Mouse (Mus musculus) cortical plate, adult 2 months (tissue): Measurements from ENCODE around the gene Lrrn4cl. TPM values are rescaled to one million over a fixed set of nuclear protein-coding genes. Genes with fewer than 3 reads are reported as not detected.

Experiments
- H3K27ac ChIP-seq: fragments of 200-500 bp; 2 replicates; pipeline ENCODE4 v1.5.1; 2012; ENCODE audit warnings: low read length, control low read depth, inconsistent platforms; ENCODE audit not compliant: insufficient read depth
- H3K4me1 ChIP-seq: fragments of 200-500 bp; 2 replicates; pipeline ENCODE4 v1.6.1; 2011; ENCODE audit warnings: low read length; ENCODE audit not compliant: control insufficient read depth, insufficient read depth
- H3K4me3 ChIP-seq: fragments of 200-500 bp; 2 replicates; pipeline ENCODE4 v1.5.1; 2011; ENCODE audit warnings: mild to moderate bottlenecking, low read length, control low read depth; ENCODE audit not compliant: insufficient read depth
- CTCF ChIP-seq: fragments of 200-500 bp; IDR thresholded peaks from 2 replicates; pipeline ENCODE4 v1.5.1; 2011; ENCODE audit warnings: mild to moderate bottlenecking, control low read depth, low read length; ENCODE audit not compliant: insufficient read depth; ENCODE audit errors: extremely low read depth
- POLR2A ChIP-seq: fragments of 200-500 bp; IDR thresholded peaks from 2 replicates; pipeline ENCODE4 v1.6.1; 2011; ENCODE audit warnings: mild to moderate bottlenecking, low read length, control low read depth; ENCODE audit not compliant: insufficient read depth; ENCODE audit errors: extremely low read depth
- polyA plus RNA-seq: library from polyadenylated mRNA; depleted of rRNA; stranded (reverse); fragments of >200 nt; gene quantifications from 2 replicates; pipeline ENCODE4 v1.2.3, GENCODE M21; 2012

Lrrn4cl gene
- polyA plus RNA-seq, 1 experiment, result 1.3 TPM

DNA sequence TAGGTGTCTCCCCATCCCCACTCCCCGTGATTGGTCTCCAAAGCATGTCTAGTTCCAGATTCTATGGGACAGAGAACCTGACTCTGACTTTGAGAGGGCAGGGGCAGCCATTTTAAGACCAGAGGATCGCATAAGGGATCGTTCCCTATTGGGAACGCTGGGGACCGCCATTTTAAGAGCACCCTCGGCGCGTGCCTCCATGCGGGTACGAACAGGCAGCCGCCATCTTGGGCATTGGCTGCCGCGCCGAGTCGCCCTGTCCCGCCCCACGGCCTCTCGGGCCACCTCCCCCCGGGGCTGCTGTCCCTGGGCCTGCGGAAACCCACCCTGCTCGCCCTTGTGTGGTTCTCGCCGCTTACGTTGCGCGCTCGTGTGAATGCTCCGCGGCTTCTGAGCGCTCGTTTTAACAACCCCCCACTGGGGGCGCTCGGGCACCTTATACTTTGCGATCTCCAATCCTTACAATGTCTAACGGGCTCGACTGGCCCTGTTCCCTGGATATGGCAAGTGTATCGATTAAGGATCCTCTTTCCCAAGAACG, 13.2 kb upstream of the Lrrn4cl start, which contains the start of gene Bscl2:
Gene Bscl2, plus strand, starts transcription at position 217 of the 541 bp plus-strand sequence.
- H3K4me1 ChIP-seq, result peaks cover 2% of the 10 kb centered on the region; the same call in 1 of the 2 replicates

DNA sequence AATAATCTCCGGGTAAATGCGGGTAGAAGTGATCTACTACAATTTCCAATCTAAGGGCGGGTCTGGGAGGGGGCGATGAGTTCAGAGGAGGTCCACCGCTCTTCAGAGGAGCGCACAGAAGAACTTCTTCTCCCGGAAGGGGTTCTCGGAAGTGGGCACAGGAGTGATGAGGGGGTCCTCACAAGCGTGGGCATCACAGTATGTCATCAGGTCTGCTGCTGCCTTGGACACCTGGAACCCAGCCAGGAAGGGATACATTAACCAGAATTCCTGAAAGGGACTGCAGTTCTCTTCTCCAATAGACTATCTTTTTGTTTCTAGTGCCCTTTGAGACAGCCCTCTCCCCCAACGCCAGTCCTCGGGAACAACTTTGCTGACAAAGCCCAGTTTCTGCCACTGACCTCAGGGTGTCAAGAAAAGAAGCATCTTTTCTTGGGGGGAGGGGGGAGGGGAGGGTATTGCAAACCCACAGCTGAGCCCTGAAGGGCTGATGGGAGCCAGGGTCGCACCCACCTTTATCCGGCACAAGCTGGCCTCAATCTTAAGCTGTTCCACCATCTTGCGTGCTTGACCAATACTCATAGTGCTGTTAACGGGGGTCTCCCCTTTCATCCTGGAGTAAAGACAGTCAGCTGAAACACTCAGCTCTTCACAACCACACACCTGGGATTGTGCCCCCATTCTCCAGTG, 12.4 kb upstream of the Lrrn4cl start:
- H3K4me1 ChIP-seq, result peaks cover 2% of the 10 kb centered on the region; the same call in 1 of the 2 replicates

More for the DNA sequence above, 13.2 kb upstream of the Lrrn4cl start, which contains the start of gene Bscl2:
- Histone ChIP-seq H3K4me3 (peak within 1 kb of the TSS; percentile 68), H3K27ac (peak within 1 kb of the TSS; percentile 96)
- TF ChIP-seq CTCF, result no peak; the same call in 1 of the 2 replicates
- peak; percentile 48 for TF ChIP-seq POLR2A

DNA sequence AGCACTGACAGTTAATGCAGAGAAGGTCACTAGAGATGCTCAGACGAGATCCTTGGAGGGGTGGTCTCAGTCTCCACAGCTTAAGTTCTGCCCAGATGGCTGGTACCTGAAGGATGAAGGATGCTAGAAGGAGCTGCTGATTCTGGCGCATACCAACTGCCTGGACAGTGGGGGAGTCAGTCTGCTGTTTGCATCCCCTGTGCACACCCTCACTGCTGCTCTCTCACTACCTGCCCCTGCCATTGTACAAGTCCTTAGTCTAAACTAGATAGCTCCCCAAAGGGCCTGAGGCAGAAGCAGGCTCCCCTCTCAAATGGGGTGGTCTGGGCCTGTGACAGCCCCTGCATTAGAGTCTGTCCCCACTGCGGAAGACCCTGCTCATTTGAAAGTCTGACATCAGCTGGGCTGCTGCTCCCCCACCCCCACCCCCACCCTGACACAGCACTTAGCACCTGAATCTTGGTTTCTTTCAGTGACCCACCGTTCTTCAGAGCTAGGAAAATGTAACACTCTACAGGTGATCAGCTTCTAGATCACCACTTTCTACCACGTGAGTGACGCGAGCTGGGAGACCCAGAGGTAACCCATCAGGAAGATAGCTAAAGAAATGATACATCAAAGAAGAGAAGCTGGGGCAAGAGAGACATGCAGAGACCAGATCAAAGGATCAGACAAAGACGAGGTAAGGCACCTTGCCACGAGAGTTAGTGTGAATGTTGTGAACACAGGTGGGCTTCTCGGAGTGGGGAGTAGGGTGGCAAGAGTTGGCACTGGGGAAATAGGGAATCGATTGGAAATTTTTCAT, 11.3 kb upstream of the Lrrn4cl start, which contains the start of gene Gng3:
Gene Gng3, minus strand, starts transcription at position 92 of the 805 bp plus-strand sequence.
- TF ChIP-seq CTCF (no peak), POLR2A (peak; percentile 97)

More for the DNA sequence above, 12.4 kb upstream of the Lrrn4cl start:
- Histone ChIP-seq H3K27ac (peak overlapping the region; percentile 96), H3K4me3 (peak overlapping the region; percentile 68)
- TF ChIP-seq POLR2A (no peak; the same call in 1 of the 2 replicates), CTCF (no peak)

DNA sequence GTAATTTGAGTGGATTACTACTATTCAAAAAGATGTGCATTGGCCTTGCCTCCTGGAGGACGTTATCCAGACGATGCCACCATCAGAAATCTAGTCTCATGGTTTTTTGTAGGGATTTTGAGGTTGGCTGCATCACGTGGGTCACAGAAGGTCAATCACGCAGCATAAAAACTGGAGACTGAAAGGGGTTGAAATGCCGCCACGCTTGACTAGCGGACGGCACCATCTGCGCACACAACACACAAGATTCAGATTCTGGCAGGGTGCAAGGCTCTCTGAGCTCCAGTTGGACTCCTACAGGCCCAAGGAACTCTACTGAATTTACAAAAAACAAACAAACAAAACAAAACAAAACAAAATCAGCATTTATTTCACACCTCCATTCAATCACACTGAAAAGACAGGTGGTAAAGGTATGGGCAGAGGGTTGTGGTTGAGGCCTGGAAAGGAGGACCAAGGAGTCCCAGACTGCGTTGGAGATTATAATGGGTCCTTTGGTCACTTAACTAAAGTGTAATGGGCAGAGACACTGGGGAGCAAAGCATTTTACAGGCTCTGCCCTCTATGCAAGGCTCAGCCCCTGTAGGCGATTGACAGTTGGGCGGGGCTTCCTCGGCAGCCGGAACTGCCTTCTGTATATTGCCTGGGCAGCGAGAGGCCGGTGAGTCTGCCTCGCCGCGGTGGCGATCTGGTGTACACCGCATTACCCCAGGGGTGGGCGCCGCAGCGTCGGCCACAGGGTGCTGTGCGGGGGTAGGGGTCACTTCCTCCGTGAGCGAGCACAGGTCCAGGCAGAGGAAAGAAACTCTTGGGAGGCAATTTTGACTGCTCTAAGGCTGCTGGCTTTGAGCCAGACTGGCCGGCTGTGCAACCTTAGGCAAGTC, 10.4 kb upstream of the Lrrn4cl start:
- Histone ChIP-seq H3K4me1 (peaks cover 2% of the 10 kb centered on the region; the same call in 1 of the 2 replicates), H3K4me3 (peak overlapping the region; percentile 68), H3K27ac (peak overlapping the region; percentile 74)
- TF ChIP-seq CTCF (no peak), POLR2A (peak; percentile 74)

More for the DNA sequence above, 11.3 kb upstream of the Lrrn4cl start, which contains the start of gene Gng3:
- Histone ChIP-seq H3K4me3 (peak within 1 kb of the TSS; percentile 68), H3K27ac (peak within 1 kb of the TSS; percentile 96), H3K4me1 (peaks cover 2% of the 10 kb centered on the region; the same call in 1 of the 2 replicates)

DNA sequence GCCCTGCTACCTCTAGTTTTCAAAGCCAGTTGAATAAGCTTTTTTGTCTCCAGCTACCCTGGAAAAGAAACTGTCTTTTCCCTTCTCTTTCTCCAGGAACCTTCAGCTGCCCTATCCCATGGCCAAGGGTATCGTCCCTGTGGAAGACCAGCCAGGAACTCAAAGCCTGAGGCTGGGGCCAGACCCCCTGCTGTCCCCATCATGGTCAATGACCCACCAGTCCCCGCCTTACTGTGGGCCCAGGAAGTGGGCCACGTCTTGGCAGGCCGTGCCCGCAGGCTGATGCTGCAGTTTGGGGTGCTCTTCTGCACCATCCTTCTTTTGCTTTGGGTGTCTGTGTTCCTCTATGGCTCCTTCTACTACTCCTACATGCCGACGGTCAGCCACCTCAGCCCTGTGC, 9.6 kb upstream of the Lrrn4cl start:
- no peak for TF ChIP-seq CTCF
- TF ChIP-seq POLR2A, result no peak
- Histone ChIP-seq H3K27ac (no peak overlapping the region), H3K4me3 (peak overlapping the region; percentile 68), H3K4me1 (peaks cover 2% of the 10 kb centered on the region; the same call in 1 of the 2 replicates)

DNA sequence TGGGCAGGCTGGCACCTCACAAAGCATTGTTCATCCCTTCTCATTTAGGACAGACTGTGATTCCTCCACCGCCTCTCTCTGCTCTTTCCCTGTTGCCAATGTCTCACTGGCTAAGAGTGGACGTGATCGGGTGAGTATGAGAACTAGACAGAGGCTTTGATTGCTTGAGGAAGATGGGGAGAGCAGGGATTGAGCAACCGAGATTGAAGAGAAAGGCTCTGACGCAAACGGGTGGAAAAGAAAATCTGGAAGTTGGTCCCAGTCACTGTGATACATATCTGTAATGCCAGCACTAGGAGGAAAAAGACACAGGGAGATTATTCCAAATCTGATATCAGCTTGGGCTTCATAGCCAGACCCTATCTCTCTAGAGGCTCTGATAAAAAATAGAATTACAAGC, 7.6 kb upstream of the Lrrn4cl start:
- no peak for TF ChIP-seq CTCF
- Histone ChIP-seq H3K27ac (no peak overlapping the region), H3K4me1 (no peaks in the 10 kb centered on the region; the same call in 1 of the 2 replicates), H3K4me3 (no peak overlapping the region)

DNA sequence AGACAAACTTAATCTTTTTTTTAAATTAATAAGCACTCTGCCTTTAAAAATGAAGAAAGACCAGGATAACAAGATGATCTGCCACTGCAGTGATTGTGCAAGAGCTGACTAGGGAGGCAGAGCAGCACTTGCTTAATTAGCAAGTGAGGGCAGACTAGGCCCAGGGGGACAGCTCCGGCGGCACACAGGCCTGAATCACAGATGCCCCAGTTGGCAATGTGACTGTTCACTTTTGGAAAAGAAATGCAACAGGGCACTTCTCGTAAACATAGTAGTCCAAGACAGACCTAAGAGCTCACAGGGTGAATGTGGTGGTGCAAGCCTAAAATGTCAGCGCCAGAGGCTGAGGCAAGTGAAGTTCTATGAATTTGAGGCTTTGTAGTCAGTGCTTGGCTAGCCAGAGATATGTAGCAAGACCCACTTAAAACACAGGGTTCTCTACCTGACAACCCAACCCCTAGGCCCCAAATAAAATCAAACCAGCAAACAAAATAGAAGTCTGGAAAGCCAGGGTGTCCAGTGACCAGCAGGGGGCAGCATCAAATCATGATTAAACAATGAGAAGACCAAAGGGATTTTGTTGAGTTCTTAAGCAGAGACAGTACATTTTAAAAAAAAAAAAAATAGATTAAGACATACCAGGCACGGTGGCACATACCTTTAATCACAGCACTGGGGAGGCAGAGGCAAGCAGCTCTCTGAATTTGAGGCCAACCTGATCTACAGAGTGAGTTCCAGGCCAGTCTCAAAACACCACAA, 6.0 kb upstream of the Lrrn4cl start:
- Histone ChIP-seq H3K4me3 (no peak overlapping the region), H3K27ac (no peak overlapping the region), H3K4me1 (no peaks in the 10 kb centered on the region; the same call in 1 of the 2 replicates)
- TF ChIP-seq CTCF (peak; percentile 62), POLR2A (no peak)

DNA sequence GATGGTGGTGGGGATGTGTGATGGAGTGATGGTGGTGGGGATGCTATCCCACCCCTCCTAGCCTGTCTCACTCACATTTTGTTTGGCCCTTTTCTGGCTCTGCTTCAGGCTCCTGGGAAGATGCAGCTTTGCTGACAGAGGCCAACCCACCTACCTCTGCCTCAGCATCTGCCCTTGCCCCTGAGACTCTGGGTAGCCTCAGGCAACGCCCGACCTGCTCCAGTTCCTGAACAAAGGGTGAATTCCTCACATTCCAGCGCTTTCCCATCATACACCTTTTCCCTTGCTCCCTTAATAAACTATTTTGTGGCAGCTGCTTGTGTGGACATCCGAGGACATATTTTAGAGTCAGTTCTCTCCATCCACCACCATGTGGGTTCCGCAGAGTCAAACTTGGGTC, 2.2 kb upstream of the Lrrn4cl start:
- TF ChIP-seq POLR2A, result no peak
- H3K4me3 ChIP-seq, result no peak overlapping the region

More for the DNA sequence above, 2.2 kb upstream of the Lrrn4cl start:
- Histone ChIP-seq H3K4me1 (peaks cover 1% of the 10 kb centered on the region; the same call in 1 of the 2 replicates), H3K27ac (no peak overlapping the region)
